Mouse (Mus musculus) testis, adult 2 months (tissue): ENCODE data around the gene Snx18.

Source experiments
- CTCF ChIP-seq: fragments of 200-500 bp; IDR thresholded peaks from 2 replicates; pipeline ENCODE4 v1.5.1; 2012; ENCODE audit warnings: low read depth, mild to moderate bottlenecking, inconsistent platforms, low read length, moderate library complexity; ENCODE audit not compliant: control insufficient read depth, insufficient read depth, insufficient replicate concordance
- POLR2A ChIP-seq: fragments of 200-500 bp; IDR thresholded peaks from 2 replicates; pipeline ENCODE4 v1.6.1; 2012; ENCODE audit warnings: low read depth, mild to moderate bottlenecking, inconsistent platforms, low read length, moderate library complexity; ENCODE audit not compliant: control insufficient read depth

DNA sequence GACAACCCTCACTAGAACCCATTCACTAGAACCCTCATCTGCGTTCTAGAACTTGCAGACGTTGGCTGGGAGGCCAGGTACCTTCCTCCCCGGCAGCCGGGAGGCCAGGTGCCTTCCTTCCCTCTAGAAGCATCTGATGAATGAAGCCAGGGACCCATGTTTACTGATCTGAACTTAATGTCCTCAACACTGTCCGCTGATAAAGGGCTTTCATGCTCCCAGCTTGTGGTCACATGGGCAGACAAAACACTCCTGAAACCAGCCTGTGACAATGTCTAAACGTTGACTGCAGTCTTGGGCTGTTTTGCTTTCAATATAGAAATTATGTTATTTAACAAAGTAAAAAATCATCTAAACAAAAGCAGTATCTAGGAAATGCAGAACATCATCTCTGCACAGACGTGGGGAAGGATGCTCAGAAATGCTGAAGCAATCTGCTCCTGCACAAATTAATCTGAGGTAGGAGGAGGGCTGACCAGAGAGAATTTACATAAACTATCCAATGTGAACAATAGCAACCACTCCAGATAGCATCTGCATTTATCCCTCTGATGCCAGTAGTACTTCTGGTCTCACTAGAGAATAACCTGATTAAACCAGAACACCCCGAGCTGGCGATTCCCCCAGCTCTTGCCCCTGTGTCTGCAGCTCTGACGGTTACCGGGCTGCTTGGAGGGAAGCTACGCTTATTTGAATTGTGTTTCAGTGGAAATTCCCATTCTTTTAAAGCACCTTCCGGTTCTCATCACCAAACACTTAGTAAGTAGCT, 7.4 kb downstream of the Snx18 start:
- TF ChIP-seq POLR2A = peak; percentile 34; the same call in 1 of the 2 replicates
- no peak for TF ChIP-seq CTCF
